Mouse (Mus musculus): ENCODE data around the gene Prtn3. TPM values are rescaled to one million over a fixed set of nuclear protein-coding genes. Genes with fewer than 3 reads are reported as not detected.

Gene Prtn3
- total RNA-seq, 2 experiments from 2014 or later = 2.2 to 2.4 TPM

DNA sequence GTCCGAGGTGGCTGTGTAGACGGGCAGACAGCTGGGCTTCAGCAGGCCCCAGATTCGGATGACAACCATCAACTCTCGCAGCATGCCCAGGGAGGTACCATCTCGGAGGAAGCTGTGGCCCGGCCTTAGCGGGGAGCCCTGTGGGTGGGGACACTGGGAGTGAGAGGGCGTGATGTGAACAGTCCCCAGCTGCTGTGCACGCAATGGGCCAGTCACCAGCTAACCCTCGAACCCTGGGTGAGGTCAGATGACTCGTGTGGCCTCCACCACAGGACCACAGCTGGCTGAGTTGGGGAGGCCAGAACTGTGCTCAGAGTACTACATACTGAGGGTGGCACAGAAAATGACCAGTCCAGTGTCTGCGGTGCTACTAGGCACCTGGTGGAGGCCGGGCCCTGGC, 22.5 kb downstream of the Prtn3 start:
- intact Hi-C loops (cut with DNase I) = no loop called here
- DNase-seq (ENCODE audit: low spot score in 2 of 2) = no peak

DNA sequence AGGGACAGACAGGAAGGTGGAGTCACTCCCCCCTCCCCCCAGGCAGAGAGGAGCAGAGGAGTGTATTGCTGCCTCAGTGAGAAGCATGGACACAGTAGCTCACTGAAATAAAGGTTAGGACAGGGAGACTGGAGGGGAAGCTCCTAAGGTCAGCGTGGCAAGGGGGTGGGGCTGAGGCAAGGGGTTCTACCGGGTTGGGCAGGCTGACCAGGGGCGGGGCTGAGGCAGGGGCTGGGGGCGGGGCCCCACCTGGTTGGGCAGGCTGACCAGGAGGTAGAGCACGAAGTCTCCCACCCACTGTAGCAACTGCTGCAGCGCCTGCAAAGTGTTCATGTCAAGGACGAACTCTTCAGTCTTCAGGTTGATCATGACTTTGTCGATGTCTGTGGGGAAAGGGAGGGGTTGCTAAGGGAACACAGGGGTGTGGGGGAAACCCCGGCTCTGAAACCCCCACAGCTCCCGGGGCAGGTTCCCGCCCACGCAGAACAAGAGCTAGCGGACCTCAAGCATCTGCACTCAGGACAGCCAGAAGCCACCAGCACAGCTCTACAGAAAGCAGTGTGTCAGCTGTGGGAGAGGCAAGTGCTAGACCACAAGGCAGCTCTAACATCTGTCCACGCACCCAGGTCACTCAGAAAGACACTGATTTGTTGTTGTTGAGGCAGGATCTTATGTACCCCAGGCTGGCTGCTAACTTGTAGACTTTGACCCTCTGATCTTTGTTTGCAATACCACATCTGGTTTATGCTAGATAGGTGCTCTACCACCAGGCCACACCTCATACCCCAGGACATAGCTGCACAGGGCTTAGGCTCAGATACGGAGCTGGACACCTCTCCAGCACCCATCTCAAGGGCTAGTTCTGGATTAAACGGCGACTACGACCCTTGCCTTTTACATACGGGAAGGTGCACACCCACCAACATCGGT, 23.3 kb downstream of the Prtn3 start:
- DNase-seq (ENCODE audit: low spot score in 2 of 2) = no peak
- intact Hi-C loops (cut with DNase I) = no loop called here

DNA sequence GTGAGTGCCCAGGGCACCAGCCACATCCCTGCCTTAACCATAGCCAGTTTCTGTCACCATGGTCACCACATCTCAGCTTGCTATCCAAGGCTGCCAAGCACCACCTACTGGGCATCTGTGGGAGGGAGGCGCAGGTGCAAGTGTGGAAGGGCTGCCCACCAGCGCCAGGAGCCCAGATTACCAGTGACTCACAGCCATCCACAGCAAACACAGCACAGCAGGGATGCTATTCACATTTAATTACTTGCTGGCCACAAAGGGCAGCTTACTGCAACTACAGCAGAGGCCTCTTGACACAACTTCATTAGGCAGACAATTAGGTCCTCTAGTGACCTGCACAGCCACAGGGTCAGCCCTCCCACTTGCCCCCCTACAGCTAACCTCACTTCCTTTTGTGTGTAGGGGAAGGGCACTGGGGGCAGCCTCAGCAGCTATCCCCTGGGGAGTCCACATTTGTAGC, 26.7 kb downstream of the Prtn3 start:
- intact Hi-C loops (cut with DNase I) = no loop called here
- peak; percentile 83 to 86 for DNase-seq (ENCODE audit: low spot score in 2 of 2)

DNA sequence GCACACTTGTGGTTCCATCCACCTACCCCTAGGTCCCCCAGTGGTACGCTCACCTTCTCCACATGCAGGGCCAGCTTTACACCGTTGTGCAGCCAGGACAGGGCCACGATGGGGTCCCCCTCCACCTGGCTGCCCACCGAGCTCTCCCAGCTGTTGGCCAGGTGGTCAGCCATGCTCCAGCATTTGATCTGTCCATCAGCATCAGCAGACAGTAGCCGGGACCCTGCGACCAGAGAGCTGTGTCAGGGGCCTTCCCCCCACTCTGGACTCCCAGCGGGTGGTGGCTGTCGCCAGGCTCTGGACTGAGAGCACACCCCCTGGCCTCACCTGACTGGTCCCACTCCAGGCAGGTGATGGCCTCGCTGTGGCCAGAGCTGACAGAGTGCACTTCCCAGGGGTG, 32.4 kb downstream of the Prtn3 start:
- intact Hi-C loops (cut with DNase I) = no loop called here
- DNase-seq (ENCODE audit: low spot score in 2 of 2) = no peak

DNA sequence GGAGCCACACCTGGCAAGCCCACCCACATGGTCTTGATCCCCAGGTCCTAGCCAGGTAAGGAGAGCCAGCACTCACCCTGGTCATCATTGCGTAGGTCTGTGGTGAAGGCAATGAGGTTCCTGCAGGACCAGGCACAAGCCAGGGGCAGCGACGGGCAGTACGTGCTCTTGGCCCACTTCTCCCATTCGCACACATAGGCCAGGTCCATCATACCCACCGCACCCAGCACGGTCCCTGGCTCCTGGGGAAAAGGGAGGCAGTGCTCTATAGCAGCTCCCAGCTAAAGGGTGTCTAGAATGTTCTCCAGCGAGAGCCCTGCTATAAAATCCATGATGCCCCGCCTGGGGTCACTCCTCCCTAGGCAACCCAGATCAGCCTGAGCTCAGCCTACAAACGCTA, 33.1 kb downstream of the Prtn3 start:
- DNase-seq (ENCODE audit: low spot score in 2 of 2) = no peak
- intact Hi-C loops (cut with DNase I) = no loop called here

DNA sequence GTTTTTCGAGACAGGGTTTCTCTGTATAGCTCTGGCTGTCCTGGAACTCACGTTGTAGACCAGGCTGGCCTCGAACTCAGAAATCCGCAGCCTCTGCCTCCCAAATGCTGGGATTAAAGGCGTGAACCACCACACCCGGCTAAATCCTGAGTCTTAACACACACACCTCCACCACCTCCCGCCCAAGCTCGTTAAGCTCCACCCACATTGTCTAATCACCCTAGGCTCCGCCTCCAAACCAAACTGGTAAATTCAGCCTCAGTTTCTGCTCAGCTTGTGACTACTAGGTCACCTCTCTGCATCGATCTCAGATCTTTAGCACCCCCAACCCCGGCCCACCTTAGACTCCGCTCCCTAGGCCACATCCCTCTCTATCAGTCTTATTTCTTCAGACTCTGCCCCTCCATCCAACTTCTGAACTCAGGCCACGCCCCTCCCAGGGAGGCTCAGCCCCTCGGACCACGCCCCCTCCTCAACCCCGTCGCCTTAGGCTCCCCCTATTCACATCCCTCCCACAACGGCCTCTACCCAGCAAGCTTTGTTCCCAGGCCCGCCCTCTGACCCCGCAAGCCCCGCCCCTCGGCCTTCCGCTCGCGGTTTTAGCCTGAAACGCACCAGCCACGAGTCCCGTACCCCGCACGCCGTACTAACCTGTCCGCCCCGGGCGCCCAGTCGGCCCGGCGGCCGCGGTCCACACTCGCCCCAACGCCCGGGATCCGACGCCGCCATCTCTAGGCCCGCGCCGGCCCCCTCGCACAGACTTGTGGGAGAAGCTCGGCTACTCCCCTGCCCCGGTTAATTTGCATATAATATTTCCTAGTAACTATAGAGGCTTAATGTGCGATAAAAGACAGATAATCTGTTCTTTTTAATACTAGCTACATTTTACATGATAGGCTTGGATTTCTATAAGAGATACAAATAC, 34.2 kb downstream of the Prtn3 start, which contains the start of gene Med16:
Med16 (minus strand) TSS at position 757 of the 925 bp plus-strand sequence.
- intact Hi-C loops (cut with DNase I) = no loop called here
- peak; percentile 96 for DNase-seq (ENCODE audit: low spot score in 2 of 2)

DNA sequence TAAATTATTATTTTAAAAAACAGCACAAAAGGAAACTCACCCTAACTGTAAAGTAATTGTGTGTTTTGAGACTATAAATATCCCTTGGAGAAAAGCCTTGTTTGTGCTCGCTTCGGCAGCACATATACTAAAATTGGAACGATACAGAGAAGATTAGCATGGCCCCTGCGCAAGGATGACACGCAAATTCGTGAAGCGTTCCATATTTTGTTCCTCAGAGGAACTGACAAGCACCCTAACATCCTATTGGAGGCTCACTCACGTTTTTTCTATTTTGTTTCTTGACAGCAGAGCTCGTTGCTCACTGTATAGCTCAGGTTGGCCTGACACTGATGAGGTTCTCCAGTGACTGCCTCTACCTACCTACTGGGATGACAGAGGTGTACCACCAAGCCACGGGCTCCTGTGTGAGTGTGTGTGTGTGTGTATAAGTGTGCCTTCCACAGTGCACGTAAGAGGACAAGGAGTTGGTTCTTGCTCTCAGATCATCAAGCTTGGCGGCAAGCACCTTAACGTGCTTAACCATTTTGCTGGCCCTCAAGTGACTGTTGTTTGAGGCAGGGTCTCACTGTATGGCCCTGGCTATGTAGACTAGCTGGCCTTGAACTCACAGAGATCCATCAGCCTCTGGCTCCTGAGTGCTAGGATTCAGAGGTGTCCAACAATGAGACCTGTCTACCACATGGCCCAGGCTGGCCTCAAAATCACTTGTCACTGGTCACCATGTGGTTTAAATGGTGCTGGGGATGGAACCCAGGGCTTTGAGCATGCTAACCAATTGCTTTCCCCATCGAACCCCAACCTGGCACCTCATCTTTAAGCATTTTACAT, 35.0 kb downstream of the Prtn3 start:
- intact Hi-C loops (cut with DNase I) = no loop called here
- DNase-seq (ENCODE audit: low spot score in 2 of 2) = peak; percentile 47 to 62

DNA sequence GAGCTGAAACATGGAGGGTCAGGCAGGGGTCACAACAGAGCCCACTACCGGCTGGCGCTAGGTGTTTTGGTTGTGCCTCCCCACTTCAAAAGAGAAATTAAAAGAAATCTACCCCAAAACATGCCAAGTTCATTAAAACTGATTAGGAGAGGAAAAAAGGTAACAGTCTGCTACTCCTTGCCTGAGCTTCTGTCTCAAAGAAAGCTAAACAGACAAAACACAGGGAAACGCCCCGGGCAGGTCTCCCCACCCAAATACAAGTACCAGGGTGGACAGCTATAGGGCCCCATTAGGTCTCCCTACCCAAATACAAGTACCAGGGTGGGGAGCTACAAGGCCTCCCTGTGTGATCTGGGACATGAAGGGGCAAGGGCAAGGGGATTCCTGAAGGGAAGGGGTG, 36.3 kb downstream of the Prtn3 start, which contains the start of gene Gm26602:
Gm26602 (plus strand) TSS at position 301 of the 400 bp plus-strand sequence.
- no peak for DNase-seq (ENCODE audit: low spot score in 2 of 2)
- intact Hi-C loops (cut with DNase I) = no loop called here

DNA sequence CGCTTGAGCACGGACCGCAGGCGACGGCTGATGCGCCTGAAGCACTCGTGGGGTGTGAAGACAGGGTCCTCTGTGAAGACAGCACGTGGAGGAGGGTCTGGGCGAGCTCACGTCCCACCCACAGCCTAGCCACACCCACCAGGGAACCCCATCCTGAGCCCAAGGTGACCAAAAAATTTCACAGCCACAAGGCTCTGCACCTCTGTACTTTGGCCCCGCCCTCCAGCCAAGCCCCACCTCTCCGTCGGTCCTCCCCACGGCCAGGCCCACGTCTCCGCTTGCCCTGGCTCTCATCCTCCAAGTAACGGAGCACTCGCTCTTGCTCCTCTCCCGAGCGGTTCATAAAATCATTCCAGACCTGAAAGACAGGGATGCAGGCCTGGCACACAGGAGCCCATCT, 38.1 kb downstream of the Prtn3 start:
- no peak for DNase-seq (ENCODE audit: low spot score in 2 of 2)
- intact Hi-C loops (cut with DNase I) = no loop called here

DNA sequence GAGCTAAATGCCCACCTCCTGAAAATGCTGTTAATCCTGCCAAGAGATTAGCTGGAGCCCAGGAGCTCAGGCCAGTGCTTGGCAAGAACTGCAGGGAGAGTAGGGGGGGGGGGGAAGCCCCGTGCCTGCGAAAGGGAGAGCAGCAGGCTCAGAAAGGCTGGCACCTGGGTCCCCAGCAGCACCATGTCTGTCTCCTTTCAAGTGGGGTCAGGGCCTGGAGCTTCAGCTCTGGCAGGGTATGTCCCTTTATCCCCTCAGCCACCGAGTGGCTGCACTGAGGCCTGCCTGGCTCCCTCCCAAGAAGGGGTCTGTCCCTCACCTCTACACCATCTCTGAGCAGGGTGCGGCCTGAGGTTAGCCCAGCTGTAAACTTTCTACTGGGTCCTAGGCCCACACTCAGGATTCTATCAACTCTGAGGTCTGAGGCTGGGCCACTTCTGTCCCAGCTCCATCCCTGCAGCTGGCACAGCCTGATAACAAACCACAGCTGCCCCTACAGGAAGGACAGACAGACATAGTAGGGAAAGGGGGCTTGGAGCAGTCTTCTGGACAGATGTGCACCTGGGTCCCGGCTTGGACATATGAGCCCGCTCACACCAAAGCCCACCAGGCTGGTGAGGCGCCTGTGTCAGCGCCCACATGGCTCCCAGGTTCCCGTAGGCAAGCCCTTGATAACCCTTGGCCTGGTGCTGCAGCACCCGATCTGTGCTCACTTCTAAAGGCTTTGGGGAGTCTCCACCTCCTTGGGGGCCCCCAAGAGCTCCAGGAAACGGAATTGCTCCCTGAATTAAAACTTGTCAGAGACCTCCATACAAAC, 40.1 kb downstream of the Prtn3 start:
- intact Hi-C loops (cut with DNase I) = no loop called here
- no peak for DNase-seq (ENCODE audit: low spot score in 2 of 2)

DNA sequence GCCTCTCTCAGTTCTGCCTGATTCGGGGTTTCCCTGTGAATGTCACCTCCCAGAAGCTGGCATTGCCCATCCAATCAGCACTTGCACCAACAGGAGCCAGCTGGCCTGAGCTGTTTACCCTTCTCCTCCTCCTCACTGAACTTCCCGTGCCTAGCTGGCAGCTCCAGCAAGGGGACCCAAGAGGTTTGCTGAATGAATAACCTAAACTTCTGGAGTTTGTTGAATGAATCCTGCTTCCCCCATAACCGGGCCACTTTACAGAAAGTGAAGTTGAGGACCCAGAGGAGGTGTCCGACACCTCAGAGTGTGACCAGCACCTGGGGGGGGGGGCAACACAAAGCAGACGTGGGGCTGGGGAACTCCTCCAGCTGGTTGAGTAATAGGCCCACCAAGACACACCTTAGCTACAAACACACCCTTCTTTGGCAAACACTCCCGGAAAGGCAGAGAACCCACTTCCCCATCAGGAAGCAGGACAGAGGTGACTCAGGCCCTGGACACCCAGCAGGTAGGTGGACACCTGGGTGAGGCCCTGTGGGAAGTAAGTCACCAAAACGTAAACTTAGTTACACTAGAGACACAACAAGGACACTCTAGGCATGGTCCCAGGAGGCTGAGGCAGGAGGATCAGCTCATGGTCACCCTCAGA, 40.8 kb downstream of the Prtn3 start:
- DNase-seq (ENCODE audit: low spot score in 2 of 2) = no peak
- intact Hi-C loops (cut with DNase I) = no loop called here

DNA sequence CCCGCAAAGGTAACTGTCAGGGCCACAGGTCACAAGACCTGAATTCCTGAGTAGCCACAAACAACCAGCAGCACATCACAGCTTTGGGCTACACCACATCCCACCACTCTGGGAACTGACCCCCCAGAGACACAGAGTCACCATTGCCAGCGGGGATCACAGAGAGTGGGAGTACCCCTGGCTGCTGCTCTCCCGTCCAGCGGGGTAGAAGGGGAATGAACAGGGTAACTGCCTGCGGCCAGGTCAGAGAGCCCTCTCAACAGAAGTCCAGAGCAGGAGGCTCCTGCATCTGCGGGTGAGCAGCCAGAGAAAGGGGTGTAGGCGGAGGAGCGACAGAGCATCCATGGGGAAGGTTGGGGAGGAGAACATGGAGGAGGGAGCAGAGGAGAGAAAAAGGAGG, 41.8 kb downstream of the Prtn3 start:
- peak in 1 of 2 experiments; percentile 49 for DNase-seq (ENCODE audit: low spot score in 2 of 2)
- intact Hi-C loops (cut with DNase I) = no loop called here

DNA sequence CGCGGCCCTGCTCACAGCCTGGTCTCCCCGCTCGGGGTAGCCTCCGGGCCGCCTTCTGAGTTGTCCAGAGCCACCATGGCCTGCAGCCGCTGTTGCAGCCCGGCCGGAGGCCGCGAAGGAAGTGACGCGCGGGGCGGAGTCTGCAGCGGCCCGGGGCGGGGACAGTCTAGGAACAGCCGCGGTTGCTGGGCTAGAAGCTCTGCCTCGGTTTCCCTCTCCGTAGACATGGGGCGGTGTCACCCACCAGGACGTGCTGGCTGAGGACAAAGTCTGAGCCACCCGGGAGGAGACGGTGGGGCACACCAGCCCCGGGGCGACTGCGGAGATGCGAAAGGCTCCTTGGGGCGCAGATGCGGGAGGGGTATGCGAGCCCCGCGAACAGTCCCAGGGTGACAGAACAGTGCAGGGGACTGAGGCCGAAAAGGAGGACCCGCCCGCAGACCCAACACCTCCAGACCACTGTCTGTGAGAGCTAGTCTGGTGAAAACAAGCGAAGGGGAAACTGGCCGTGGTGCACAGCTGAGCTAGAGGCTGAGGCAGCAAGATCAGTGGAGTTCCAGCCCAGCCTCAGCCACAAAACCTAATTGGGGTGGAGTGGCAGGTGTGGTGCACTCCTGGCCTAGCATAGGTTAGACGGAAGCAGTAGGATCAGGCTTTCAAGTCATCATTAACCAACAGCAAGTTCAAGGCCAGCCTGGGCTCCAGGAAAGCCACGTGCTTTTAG, 42.7 kb downstream of the Prtn3 start, which contains the start of gene Kiss1r:
Kiss1r (plus strand) TSS at position 164 of the 724 bp plus-strand sequence.
- intact Hi-C loops (cut with DNase I) = no loop called here
- DNase-seq (ENCODE audit: low spot score in 2 of 2) = peak; percentile 84 to 88

DNA sequence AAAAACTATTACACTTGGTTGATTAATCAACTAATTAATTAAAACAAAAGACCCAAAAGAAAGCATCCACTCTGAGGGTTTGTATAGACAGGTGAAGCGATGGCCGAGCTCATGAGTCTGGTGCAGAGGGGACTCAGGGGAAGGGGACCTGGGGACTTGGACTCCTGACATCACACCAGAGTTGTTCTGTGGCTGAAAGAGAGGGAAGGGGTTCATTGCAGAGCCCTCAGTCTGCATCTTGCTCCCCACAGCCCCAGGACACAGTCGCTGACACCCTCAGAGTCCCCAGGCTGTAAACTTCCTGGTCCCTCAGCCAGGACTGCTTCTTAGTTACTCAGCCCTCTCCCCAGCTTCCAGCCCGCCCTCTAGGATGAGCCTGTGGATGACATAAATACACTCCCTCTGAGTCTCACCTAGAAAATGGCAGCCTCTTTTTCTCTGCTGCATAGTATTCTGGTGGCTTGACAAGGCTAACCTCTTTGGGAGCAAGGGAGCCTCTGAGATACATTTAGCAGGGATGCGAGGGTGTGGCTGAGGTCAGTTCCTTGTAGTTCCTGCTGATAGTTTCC, 43.3 kb downstream of the Prtn3 start:
- intact Hi-C loops (cut with DNase I) = no loop called here

DNA sequence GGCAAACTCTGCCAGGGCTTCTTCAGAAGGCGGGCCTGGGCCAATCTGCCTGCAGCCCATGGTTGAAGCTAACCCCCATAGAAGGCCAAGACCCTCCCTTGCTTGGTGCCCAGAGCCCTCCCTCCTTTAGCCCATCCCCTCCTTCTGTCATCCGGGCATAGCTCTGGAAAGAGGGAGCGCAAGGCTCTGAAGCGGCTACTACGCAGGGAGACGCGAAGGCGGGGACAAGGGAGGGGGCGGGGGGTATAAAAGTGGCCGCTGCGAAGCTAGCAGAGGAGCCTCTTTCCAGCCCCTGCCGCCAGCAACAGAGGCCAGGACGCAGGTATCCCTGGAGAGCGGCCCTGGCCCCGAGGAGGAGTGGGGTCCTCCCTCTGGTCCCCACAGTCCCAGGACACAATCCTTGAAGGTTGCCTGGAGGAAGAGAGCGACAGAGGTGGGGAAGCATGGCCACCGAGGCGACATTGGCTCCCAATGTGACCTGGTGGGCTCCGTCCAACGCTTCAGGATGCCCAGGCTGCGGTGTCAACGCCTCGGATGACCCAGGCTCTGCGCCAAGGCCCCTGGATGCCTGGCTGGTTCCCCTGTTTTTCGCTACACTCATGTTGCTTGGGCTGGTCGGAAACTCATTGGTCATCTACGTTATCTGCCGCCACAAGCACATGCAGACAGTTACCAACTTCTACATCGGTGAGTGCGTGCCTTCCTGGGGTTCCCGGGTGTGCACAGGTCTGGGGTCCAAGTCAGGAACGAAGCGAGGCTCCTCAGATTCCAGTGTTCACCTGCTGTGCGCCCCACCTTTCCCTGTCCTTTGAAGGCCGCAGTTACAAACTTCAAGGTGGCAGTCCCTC, 44.2 kb downstream of the Prtn3 start:
- intact Hi-C loops (cut with DNase I) = no loop called here
- DNase-seq (ENCODE audit: low spot score in 2 of 2) = no peak

More for the DNA sequence above, 43.3 kb downstream of the Prtn3 start:
- DNase-seq (ENCODE audit: low spot score in 2 of 2) = no peak

DNA sequence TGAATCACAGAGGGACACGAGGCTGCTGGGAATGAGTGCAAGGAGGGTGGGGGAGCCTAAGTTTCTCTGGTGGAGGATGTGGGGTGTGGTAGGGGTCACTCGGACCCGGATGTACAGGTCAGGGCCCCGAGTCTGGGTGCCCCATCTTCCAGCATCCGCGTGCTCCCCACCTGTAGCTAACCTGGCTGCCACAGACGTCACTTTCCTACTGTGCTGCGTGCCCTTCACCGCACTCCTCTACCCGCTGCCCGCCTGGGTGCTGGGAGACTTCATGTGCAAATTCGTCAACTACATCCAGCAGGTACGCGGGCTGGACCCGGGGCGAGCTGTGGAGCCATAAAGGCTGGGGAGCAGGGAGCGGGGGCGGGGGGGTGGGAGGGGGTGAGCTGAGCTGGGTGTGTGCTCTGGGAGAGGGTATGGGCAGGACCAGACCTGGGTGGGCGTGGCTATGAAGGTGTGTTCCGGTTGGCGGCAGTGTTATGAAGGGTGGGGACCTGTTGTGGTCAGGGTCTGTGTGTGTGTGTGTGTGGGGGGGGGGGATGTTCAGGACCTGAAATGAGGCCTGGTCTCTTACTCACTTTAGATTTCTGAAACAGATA, 45.1 kb downstream of the Prtn3 start:
- DNase-seq (ENCODE audit: low spot score in 2 of 2) = no peak
- intact Hi-C loops (cut with DNase I) = no loop called here
